Comparison of ENCODE assay signal across 7 mouse cellular contexts in genomic region chr13:60486105-60486504, GRCm38 (mm10).
DNase-seq lines count a peak whose midpoint lies in the region; ATAC-seq lines count a peak whose summit lies in the region.

No protein-coding gene starts in this region.

- DNase-seq in ovary, adult 18-20 months (ENCODE audit: low spot score): peak; percentile 71
- DNase-seq in ovary, postnatal 14 days (ENCODE audit: low spot score): no peak
- DNase-seq in cerebellum, adult 9-10 months: peak; percentile 75
- peak; percentile 78 to 90 for DNase-seq in heart, adult 9 months (ENCODE audit: low spot score in 2 of 2)
- peak; percentile 55 for DNase-seq in lung, postnatal 25 days (ENCODE audit: low spot score)
- no peak for DNase-seq in embryo, embryonic 9.5 days (ENCODE audit: extremely low spot score)

- no peak for ATAC-seq in inflammation-experienced regulatory T-cells, adult 6 months

Comparison
In these comparisons a context has a peak if more than half of its experiments do, and no peak if none do; other contexts are left out.
1. DNase-seq: peak in ovary, adult 18-20 months (single experiment), cerebellum, adult 9-10 months (single experiment), heart, adult 9 months (2 of 2) and lung, postnatal 25 days (single experiment); none in ovary, postnatal 14 days (single experiment) and embryo, embryonic 9.5 days (single experiment).